In genomic region chr17:63207714-63208113, GRCm38 (mm10) we compare ENCODE assay signal across 17 mouse cellular contexts.
"Had no signal": no experiment of that assay in that cellular context is flagged by ENCODE, and none has a peak within 500 bp of the region (broad histone marks: within the 10 kb centered on the region; RNA-seq: fewer than 3 reads in every experiment).

No protein-coding gene starts in this region.

- ATAC-seq: inflammation-experienced regulatory T-cells, adult 6 months; intestine, embryonic 16.5 days had no signal

- H3K4me1 ChIP-seq: neural tube, embryonic 13.5 days had no signal

- DNase-seq: kidney, adult 18-20 months; kidney, adult 9 months; kidney, postnatal 25 days; layer of hippocampus, postnatal 36 days; liver, embryonic 13.5 days; retina, postnatal 1 day; thymus, adult 18-20 months; thymus, postnatal 36 days had no signal

- H3K9ac ChIP-seq: liver, embryonic 13.5 days; lung, embryonic 15.5 days; midbrain, embryonic 12.5 days; neural tube, embryonic 13.5 days had no signal

- H3K36me3 ChIP-seq: liver, embryonic 13.5 days; midbrain, embryonic 12.5 days; neural tube, embryonic 13.5 days had no signal

- H3K4me3 ChIP-seq: layer of hippocampus, adult 2 months; left cerebral cortex, adult 2 months; liver, embryonic 13.5 days; lung, embryonic 15.5 days; midbrain, embryonic 12.5 days; myocyte; neural tube, embryonic 13.5 days had no signal

- H3K9me3 ChIP-seq: liver, embryonic 13.5 days; lung, embryonic 15.5 days; midbrain, embryonic 12.5 days; neural tube, embryonic 13.5 days had no signal

- H3K27me3 ChIP-seq: liver, embryonic 13.5 days; lung, embryonic 15.5 days; midbrain, embryonic 12.5 days; neural tube, embryonic 13.5 days had no signal

- H3K27ac ChIP-seq: kidney, postnatal 0 days; layer of hippocampus, adult 2 months; left cerebral cortex, adult 2 months; liver, embryonic 13.5 days; lung, embryonic 15.5 days; midbrain, embryonic 12.5 days; neural tube, embryonic 13.5 days had no signal

- H3K4me2 ChIP-seq: liver, embryonic 13.5 days; lung, embryonic 15.5 days; midbrain, embryonic 12.5 days; neural tube, embryonic 13.5 days had no signal
